Mouse (Mus musculus): ENCODE data around the gene Inpp5b.
"Not testable (repeated sequence)": the region's sequence is repeated elsewhere in the genome, so short reads cannot be mapped to it uniquely, and the experiment has no call there.

The Inpp5b gene

DNA sequence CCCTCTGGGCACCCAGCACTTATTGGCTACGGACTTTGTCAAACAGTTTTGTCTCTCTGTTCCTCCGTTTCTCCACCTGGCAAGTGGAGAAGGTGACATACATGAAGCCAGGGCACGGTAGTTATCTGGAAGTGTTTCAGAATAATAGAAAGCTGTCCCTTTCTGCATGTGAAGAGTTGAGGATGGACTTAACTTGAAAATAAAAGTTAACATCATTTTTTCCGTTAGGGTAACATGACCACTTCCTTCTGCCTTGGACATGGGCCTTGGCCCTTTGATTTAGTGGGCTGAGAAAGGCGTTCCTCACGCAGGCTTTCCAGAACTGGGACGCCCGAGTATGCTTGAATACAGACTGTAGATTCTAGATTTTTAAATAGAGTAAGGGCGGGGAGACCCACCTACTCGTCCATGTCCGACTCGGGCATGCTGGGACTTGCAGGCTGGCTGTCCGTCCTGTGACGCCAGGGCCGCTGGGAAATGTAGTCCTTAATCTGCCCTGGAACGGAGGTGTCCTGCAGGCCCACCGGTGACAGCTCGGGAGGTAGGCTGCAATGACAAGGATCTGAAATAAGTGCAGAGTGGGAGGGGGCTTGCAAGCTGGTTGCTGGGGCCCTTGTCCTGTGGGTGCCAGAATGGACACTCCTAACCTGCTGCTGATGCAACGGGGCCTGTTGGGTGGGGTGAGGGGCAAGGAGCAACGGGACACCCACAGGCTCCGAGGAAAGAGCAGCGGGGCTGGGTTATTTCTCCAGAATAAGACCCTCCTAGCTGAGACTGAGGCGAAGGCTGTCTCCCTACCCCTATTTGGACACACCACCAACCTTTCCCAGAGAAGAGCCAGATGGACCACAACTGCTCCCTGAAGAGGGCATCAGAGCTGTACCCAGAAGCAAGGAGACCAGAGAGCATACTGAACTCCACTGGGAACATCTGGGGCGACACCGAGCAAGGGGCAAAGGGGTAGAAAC is at the start of gene Inpp5b:
Inpp5b (plus strand) TSS at position 475 of the 968 bp plus-strand sequence.
- peak; percentile 56 for DNase-seq (ENCODE audit: low read depth)

DNA sequence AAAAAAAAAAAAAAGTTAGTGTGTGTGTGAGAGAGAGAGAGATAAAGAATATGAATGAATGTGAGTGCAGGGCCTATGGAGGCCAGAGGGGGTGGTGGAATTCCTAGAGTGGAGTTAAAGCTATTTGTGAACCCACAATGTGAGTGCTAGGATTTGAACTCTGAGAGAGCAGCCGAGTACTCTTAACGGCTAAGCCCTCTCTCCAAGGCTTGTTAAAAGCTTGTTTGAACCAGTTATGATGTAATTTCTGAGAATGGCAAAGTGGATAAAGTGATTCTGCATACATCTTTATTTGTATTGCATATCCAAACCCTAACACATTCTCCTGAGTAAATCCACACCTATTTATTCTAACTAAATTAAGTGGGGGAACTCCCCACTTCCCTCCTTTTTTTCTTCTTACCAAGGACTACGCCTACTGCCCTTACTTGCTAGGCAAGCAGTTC is 49.2 kb upstream of the Inpp5b start:
- DNase-seq (ENCODE audit: low read depth): no peak

DNA sequence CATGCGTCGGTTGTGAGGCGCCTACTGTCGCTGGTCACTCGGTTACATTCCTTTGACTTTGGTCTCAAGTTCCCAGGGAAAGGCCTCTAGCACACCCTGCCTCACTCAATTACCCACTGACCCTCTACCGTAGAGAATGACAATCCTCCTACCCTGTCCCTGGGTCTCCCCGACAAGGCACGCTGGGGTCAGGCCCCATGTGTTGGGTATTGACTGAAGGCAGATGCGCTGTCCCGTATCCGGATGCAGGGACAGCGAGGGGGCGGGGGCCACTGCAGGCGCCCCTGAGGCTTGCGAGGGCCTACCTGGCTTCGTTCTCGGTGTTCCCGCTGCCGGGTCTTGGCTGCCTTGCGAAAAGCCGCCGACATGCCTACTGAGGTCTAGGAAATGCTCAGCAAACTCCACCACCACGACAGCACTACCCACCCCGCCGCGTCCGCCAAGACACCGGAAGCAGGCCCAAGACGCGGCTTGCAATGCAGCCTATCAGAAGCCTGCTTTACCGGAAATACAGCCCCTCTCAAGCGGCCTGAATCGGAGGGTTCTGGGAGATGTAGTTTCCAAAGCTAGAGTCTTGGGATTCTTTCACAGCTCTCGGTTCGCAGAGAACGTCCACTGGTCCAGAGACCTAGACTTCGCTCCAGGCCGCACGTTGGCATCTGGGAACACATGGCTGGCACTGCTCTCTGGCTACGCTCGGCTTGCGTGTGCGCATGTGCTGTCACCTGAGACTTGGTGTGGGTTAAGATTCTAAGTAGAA is 48.3 kb upstream of the Inpp5b start, which contains the start of gene Utp11:
Utp11 (minus strand) TSS at position 466 of the 760 bp plus-strand sequence.
- DNase-seq (ENCODE audit: low read depth): peak; percentile 73

DNA sequence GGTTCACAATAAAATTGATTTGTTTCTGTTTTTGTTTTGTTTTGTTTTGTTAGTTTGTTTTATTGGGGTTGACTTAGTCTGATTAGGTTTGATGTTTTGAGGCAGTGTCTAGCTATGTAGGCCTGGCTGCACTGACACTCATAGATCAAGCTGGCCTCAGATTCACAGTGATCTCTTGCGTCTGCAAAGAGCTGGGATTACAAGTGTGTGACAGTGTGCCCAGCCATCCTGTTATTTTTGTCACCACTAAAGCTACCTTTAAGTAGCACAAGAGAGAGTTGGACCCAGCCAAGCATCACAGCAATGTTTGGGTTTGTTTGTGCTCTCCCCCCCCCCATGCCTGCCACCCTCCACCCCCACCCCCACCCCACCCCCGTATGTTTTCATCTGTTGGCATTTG is 47.1 kb upstream of the Inpp5b start:
- no peak for DNase-seq (ENCODE audit: low read depth)

DNA sequence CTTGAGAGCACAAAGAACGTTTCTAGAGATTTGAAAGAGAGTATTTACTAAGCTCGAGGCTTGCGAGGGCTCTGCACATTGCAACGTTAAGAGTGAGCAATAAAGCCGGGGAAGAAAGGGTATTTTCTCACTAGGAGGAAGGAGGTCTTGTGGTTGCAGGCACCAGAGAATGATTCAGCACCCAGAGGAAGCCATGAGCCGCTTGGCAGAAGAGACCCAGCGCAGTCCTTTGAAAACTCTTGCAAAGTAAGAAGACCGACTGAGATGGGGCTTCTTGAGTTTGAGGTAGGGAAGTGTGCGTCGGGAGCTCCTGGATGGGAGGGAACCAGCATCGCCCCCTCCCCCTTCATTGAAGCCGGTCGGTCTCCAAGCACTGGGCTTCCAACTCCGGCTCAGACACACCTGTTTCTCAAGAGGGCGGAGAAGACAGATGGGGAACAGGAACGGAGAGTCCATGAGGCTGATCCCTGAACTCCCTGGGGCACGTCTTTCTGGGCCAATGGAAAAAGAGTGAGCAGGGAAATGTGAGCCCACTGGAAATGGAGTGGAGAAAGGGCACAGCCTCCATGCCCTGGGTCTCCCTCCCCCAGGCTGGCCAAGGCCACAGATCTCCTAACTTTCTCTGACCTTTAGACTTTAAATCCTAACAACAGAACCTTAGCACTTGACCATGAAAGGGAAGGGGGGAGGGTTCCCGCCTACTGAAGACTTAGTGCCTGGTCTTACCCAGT is 45.7 kb upstream of the Inpp5b start:
- DNase-seq (ENCODE audit: low read depth): no peak

DNA sequence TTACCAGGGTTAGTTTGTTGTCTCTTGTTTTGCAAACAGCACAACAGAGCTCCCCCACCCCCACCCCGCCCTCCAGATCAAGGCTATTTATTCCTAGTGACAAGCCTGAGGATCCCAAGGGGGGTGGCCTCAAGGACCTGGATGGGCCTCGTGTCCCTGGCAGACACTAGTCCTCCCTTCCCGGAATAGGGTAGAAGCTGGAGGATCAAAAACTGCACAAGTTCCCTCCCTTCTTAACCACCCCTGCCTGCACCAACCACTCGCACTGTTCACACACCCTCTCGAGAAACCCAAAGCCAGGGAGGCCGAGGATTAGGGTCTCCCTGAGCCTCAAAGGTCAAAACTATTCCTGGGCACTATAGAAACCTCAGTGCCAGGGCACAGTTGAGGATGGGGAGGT is 41.9 kb upstream of the Inpp5b start:
- DNase-seq (ENCODE audit: low read depth): no peak

DNA sequence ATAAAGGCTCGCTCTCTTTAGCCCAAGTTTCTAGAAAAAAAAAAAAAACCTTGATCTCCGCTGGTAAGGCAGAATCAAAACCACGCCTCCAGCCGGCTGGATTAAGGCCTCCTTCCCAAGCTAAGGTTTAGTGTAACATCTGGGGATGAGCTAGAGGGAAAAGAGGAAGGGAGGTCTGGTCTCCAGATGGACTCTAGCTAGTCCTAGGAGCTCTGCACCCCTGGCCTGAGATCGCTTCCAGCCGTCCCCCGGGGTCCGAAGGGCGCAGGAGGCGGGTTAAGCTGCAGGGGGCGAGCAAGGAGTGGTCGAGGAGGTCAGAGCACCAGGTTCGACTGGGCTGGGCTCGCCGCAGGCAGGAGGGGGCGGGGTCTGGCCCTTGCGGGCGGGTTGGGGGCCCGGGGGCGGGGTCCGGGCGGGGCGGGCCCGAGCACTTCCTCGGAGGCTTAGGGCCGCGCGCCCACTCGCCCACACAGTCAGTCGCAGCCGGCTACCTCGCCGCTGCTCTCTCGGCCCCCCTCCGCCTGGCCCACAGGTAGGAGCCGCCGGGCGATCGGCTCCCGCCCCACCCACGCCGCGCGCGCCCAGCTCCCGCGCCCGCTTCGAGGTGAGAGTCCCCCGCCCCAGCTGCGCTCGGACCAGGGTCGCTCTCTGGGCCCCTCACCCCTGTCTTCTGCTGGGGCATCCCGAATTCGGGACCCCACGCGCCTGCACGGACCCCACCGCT is 41.2 kb upstream of the Inpp5b start, which contains the start of gene Fhl3:
Fhl3 (plus strand) TSS at position 454 of the 724 bp plus-strand sequence.
- DNase-seq (ENCODE audit: low read depth): no peak

DNA sequence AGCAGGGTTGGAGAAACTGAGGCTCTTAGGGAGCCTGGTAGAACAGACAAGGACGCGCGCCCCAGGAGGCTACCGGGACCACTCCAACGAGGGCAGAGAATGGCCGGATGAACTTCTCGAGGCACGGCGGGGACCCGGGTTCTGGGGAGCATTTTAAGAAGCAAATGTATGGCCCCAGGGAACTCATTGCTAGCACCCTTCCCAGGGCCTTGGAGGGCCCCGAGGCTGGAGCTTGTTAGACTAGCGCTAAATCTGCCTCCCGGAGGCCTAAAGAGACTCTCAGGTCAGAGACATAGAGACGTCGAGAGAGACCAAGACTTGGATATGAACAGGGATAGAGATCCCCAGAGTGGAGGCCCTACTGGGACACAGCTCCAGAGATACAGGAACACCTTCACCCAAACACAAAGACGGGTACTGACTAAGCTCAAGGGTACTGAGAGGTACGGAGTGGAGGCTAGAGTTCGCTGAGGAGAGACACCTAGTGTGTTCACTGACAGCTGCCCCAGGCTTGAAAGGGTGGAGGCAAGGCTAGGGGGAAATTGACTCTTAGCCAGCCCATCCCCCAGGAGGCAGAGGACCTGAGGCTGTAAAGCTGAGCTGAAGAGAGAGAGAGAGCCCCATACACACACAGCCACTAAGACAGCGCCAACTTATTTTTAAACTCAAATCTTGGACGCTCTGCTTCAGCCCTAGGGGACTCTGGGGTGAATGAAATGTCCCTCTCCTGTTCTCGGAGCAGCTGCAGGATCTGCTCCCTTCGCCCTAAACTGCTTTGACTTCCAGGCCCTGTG is 40.4 kb upstream of the Inpp5b start:
- no peak for DNase-seq (ENCODE audit: low read depth)

DNA sequence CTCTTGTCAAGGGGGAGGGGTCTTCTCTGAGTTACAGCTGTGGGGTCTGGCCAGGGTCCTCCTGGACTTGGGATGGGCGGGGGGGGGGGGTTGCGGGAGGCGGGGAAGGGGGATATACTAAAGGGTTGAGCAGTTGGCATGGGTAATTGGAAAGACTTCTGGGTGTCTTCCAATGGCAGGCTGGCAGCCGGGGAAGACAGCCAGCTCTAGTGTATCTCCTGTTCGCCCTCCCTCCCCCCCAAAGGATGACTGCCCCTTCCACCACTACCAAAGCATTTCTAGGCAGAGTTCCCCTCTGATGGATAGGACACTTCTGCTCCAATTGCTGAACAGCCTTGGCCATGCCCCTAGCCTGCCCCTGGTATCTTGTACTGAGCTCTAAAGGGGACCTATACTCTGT is 39.7 kb upstream of the Inpp5b start:
- no peak for DNase-seq (ENCODE audit: low read depth)

DNA sequence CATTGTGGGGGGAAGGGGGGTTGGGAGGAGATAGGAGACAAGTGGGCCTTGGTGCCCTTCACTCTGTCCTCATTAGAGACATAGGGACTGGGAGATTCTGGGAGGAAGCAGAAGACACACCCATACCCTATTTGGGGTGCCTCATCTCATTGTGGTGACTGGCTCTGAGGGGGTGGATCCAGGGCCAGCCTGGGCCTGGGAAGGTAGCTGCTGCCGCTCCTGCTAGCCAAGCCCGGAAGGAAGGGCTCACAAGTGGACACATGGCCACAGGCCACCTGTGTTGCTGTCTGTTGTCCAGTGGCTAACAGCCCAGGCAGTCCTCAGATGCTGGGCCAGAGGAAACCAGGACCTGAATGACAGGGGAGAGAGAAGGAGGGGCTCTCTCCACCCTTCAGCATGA is 38.2 kb upstream of the Inpp5b start:
- DNase-seq (ENCODE audit: low read depth): no peak

DNA sequence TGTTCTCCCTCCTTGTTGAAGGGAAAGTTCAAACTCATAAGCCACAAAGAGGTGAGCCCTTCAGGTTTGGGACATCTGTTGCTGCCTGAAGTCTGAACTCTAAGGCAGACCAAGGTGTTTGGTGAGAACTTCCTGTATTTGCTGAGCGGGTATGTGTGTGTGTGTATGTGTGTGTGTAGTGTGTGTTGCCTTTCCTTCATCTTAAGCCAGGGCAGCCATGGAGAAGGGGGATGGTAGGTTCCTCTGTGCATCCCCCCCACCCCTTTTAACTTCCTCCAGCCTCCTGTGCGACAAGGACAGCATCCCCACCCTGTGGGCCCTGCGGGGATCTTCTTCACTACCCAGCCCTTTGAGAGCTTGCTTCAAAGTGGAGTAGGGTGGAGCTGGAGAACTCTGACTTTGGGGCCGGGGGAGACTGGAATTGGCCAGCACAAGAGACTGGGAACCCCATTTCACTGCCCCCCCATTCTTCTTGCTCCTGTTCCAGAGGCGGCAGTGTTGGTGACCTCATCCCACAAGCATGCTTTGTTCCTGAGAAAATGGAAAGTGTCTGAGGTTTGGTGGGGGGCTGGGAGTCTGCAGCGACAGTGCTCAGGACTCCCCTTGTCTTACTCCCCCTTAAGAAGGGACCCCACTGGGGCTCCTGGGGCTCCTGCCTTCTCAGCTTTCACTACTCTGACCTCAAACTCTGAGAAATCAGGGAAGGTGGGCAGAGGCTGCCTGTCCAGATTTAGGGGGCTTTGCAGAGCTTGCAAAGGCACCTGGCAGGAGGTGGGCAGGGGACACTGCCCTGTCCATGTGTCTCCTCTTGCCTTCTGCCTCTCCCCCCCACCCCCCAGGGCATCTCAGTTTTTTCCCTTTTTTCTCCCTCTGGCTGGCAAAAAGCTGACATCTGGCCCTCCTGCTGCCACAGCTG is 37.5 kb upstream of the Inpp5b start:
- DNase-seq (ENCODE audit: low read depth): no peak

DNA sequence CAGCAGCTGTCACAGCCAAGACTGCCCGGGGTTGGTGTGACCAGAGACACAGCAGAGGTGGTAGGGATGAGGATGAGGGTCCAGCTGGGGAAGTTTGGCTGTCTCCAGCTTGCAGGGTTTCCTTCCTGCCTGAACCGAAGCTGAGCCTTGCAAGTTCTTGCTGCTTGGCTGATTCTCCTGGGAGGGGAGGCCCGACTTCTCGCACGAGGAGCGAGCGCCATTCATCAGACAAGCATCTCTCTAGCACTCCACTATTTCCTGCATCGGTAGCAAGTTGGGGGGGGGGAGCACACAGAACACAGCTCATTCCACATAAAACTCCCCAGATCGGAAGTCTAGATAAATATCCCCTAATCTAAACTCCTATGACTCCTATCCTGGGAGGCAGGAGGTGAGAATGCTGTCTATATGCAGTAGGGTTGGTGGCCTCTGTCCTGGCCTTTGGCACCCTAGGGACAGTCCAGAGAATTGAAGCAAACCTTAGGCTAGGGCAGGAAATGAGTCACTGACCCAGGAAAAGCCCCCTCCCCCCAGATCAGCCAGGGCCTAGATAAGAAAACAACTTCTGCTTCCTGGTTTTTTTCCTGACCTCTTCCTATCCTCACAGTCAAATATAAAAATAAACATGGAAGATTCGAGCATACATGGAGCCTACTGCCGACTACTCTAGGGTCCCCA is 36.7 kb upstream of the Inpp5b start:
- DNase-seq (ENCODE audit: low read depth): no peak

DNA sequence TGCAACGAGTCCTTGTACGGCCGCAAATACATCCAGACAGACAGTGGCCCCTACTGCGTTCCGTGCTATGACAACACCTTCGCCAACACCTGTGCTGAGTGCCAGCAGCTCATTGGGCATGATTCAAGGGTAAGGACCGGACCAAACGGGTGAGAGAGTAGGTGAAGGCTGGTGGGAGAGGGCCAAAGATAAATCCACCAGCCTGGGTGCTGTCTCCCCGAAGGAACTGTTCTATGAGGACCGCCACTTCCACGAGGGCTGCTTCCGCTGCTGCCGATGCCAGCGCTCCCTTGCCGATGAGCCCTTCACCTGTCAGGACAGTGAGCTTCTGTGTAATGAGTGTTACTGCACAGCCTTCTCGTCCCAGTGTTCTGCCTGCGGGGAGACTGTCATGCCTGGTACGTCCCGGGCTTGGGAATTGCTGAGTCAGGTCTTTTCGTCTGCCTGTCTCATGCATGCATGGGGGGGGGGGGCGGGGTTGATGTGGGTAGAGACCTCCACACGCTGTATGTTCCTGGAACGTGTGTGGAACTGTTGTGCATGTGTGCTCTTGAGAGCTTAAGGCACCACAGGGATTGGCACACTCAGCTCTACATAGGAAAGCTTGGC is 35.9 kb upstream of the Inpp5b start:
- no peak for DNase-seq (ENCODE audit: low read depth)

DNA sequence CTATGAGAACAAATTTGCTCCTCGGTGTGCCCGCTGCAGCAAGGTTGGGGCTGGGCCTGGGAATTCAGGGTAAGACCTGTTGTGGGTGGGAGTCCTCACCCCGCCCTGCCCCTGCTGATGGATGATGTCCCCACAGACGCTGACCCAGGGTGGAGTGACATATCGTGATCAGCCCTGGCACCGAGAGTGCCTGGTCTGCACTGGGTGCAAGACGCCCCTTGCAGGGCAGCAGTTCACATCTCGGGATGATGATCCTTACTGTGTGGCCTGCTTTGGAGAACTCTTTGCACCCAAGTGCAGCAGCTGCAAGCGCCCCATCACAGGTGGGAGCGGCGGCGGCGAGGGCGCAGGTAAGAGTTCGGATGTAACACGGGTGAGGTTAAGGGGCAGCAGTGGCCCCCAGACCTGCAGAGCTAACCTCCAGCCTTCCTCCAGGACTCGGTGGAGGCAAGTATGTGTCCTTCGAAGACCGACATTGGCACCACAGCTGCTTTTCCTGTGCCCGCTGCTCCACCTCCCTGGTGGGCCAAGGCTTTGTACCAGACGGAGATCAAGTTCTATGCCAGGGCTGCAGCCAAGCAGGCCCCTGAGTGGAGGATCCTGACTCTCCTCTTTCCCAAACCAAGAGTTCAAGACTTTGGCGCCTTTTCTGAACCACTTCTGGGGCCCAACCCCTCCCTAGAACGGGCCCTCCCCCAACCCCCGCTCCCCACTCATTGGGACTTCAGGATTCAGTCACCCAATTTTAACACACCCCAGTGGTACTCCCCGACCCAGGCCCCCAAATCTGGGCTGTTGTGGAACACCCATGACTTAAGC is 34.1 kb upstream of the Inpp5b start:
- DNase-seq (ENCODE audit: low read depth): not testable (repeated sequence)

DNA sequence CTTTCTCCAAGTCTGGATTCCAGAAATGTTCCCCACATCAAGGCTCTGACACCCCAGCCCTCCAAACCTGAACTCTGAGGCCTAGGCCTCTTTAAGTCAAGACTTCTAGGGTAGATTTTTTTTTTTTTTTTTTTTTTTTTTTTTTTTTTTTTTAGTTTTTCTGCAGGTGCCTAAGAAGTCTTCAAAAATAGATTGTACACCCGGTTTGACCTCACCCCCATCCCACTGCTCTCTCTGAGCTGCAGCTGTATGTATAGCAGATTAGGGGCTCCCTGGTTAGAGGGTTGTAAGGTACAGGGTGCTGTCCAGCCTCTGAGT is 33.5 kb upstream of the Inpp5b start:
- not testable (repeated sequence) for DNase-seq (ENCODE audit: low read depth)

DNA sequence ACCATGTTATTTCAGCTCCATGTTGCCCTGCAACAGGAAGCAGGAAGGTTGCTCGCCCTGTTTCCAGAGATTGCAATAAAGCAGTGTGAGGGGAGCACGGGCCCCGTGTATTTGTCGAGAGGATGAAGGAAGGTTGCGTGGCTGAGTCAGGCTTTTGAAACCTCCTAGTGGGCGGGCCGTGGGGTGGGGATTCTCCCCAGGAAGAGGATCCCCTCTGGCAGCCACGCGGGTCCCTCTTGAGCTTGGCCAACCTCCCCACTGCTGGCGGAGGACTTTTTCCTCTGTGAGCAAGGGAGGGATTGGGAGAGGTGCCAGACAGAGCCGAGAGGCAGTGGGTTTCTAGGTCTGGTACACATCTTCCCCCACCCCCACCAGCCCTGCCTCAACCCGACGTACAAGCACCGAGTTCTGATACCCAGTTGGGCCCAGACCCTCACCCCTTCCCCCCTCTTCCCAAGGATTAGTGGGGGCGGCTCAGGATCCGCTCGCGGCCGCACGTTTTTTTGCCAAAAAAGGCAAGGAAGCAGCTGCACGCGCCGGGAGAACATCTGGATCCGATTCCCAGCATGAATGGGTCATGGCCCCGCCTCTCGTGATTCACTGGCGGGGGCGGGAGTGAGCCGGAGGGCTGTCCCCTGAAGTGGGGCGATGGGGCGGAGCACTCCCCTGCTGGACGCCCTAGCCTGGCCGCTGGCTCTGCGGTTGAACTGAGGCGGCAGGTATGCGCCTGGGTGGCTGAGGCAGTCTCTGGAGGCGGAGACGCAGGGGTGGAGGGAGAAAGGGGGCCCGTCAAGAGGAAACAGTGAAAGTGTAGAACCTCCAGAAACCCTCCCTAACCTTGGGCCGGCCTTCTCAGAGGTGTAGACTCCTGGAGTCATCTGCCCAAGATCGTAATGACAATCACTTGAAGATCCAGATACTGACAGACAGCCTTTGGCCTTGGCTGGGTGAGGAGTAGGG is 32.9 kb upstream of the Inpp5b start:
- DNase-seq (ENCODE audit: low read depth): peak; percentile 94

Measured in fibroblast of lung, adult 2 months (primary cell).